ENCODE assay signal across 11 mouse cellular contexts in the genomic region with DNA sequence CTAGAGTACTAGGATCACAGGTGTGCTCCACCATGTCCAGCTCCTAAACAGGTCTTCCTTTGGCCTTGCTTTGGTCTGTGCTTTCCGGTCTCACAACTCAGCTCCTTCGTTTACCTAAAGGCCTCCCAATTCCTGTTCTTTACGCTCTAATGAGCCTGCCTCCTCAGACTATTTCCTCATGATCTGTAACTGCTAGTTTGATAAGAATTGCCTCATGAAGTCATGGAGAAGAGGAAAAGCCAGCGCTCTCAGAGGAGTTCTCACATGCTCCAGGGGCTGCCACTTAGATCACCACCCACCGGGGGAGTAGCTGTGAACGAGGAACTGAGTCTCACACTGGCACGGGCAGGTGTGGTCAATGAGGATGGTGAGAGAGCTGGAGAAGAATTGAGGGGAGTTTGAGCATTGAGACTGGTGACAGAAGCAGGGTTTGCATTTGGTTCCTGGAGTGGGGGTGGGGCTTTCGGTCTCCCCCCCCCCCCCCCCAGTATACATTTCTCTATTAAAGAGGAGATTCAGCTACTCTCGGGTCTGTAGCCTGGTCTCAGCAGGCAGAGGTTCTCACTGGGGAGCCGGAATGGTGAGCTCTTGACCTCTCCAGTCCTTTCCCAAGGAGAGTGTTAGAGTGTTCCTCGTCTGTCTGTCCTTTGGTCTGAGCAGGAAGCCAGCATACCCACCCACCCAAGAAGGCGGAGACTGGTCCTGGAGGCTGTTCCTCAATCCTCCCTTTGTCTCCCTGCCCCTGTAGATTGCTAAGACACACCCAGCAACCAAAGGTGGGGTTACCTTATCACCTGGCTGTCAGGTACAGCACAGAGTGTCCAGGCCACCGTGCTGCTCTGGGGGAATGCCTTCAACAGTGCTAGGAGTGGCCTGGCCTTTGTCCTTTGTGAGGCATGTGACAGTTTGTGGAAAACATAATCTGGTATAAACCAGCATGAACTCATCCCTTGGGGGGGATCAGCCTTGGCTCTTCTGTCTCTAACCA. TPM values are rescaled to one million over a fixed set of nuclear protein-coding genes. Genes with fewer than 3 reads are reported as not detected.
DNase-seq lines count a peak whose midpoint lies in the region; TF ChIP-seq lines count a peak whose summit lies in the region.
"Had no signal": no experiment of that assay in that cellular context is flagged by ENCODE, and none has a peak within 500 bp of the region (broad histone marks: within the 10 kb centered on the region; RNA-seq: fewer than 3 reads in every experiment).

No protein-coding gene starts in this region.

- 31% methylated on average over 13 of the region's 13 CpGs for WGBS in heart, embryonic 10.5 days
- WGBS in spleen, adult 2 months, result 43% methylated on average over 13 of the region's 13 CpGs
- 47% methylated on average over 13 of the region's 13 CpGs for WGBS in limb, embryonic 10.5 days
- 50% methylated on average over 13 of the region's 13 CpGs for WGBS in embryonic facial prominence, embryonic 10.5 days

- no peak for DNase-seq in heart, embryonic 10.5 days (ENCODE audit: low spot score)
- DNase-seq in heart, postnatal 10 days, result no peak
- DNase-seq in spleen, adult 2 months (ENCODE audit: low read depth in 1 of 2, low spot score in 2 of 2), result peak in 1 of 2 experiments; percentile 13
- no peak for DNase-seq in spleen, postnatal 14 days (ENCODE audit: low spot score in 2 of 2)
- no peak for DNase-seq in limb, embryonic 10.5 days (ENCODE audit: low spot score)
- peak; percentile 90 for DNase-seq in yolk sac, embryonic 10.5 days (ENCODE audit: low spot score)
- no peak for DNase-seq in embryonic facial prominence, embryonic 10.5 days (ENCODE audit: low spot score)
- DNase-seq in adipocyte (ENCODE audit: low spot score), result no peak
- DNase-seq: lung, adult 18-20 months had no signal

- peak overlapping the region; percentile 44 for H3K27ac ChIP-seq in heart, embryonic 10.5 days
- peak overlapping the region; percentile 24; the same call in 1 of the 2 replicates for H3K27ac ChIP-seq in spleen, adult 2 months (ENCODE audit: insufficient read depth, low read length)
- 0 out of 2 replicates have a peak overlapping the region, but pooled peaks have one; percentile 15 for H3K27ac ChIP-seq in limb, embryonic 10.5 days
- no peak overlapping the region for H3K27ac ChIP-seq in embryonic facial prominence, embryonic 10.5 days (replicated peaks)
- H3K27ac ChIP-seq: embryonic facial prominence, embryonic 13.5 days had no signal

- H3K9me3 ChIP-seq in heart, embryonic 10.5 days, result no peaks in the 10 kb centered on the region
- no peaks in the 10 kb centered on the region for H3K9me3 ChIP-seq in limb, embryonic 10.5 days (replicated peaks)
- H3K9me3 ChIP-seq in embryonic facial prominence, embryonic 10.5 days, result no peaks in the 10 kb centered on the region
- H3K9me3 ChIP-seq: embryonic facial prominence, embryonic 13.5 days had no signal

- no peaks in the 10 kb centered on the region for H3K36me3 ChIP-seq in heart, embryonic 10.5 days
- no peaks in the 10 kb centered on the region for H3K36me3 ChIP-seq in spleen, adult 2 months (ENCODE audit: control insufficient read depth, insufficient read depth, low read length)
- H3K36me3 ChIP-seq in limb, embryonic 10.5 days, result no peaks in the 10 kb centered on the region
- no peaks in the 10 kb centered on the region for H3K36me3 ChIP-seq in embryonic facial prominence, embryonic 10.5 days (replicated peaks)
- H3K36me3 ChIP-seq: embryonic facial prominence, embryonic 13.5 days had no signal

- no peak for TF ChIP-seq CTCF in spleen, adult 2 months (IDR thresholded peaks at IDR 0.05; ENCODE audit: extremely low read depth, insufficient read depth, insufficient read length, insufficient replicate concordance)

- H3K27me3 ChIP-seq in heart, embryonic 10.5 days (ENCODE audit: insufficient read depth, poor library complexity, severe bottlenecking), result no peaks in the 10 kb centered on the region
- no peaks in the 10 kb centered on the region for H3K27me3 ChIP-seq in spleen, adult 2 months (ENCODE audit: control insufficient read depth, insufficient read depth, low read length)
- H3K27me3 ChIP-seq in limb, embryonic 10.5 days (ENCODE audit: low read depth, poor library complexity, severe bottlenecking), result no peaks in the 10 kb centered on the region
- H3K27me3 ChIP-seq in embryonic facial prominence, embryonic 10.5 days (replicated peaks; ENCODE audit: low read depth, poor library complexity, severe bottlenecking), result peaks cover 13% of the 10 kb centered on the region; the same call in 1 of the 2 replicates
- H3K27me3 ChIP-seq: embryonic facial prominence, embryonic 13.5 days had no signal

- TF ChIP-seq POLR2A in spleen, adult 2 months (IDR thresholded peaks at IDR 0.05; ENCODE audit: low read depth, low read length), result no peak

- peaks cover 33% of the 10 kb centered on the region for H3K4me1 ChIP-seq in heart, embryonic 10.5 days
- H3K4me1 ChIP-seq in spleen, adult 2 months (ENCODE audit: control insufficient read depth, insufficient read depth, insufficient read length), result peaks cover 22% of the 10 kb centered on the region; the same call in 1 of the 2 replicates
- peaks cover 19% of the 10 kb centered on the region for H3K4me1 ChIP-seq in limb, embryonic 10.5 days
- H3K4me1 ChIP-seq in embryonic facial prominence, embryonic 10.5 days, result peaks cover 40% of the 10 kb centered on the region

- intact Hi-C loops in heart, postnatal 10 days (cut with DNase I), result no loop called here

- no peak overlapping the region for H3K4me3 ChIP-seq in heart, embryonic 10.5 days
- H3K4me3 ChIP-seq in spleen, adult 2 months (ENCODE audit: extremely low read depth, insufficient read depth, insufficient read length), result no peak overlapping the region
- H3K4me3 ChIP-seq in limb, embryonic 10.5 days, result no peak overlapping the region
- no peak overlapping the region for H3K4me3 ChIP-seq in embryonic facial prominence, embryonic 10.5 days
- H3K4me3 ChIP-seq: embryonic facial prominence, embryonic 13.5 days had no signal

RNA-seq across cellular contexts. Expression of a gene that starts 4.7 kb away (rescaled TPM):
- polyA plus RNA-seq in heart, embryonic 10.5 days (2016; fragmentation: Nextera tagmentation; extraction: Ambion mirVana), result 36.1 and 40.5 TPM in 2 replicates
- total RNA-seq in heart, postnatal 10 days (2021), result 10 to 100 TPM; 47.2 to 49.4 TPM
- 152 and 245 TPM in 2 replicates for polyA plus RNA-seq in spleen, adult 2 months (2012; rRNA removed)
- 44.1 and 51.8 TPM in 2 replicates for polyA plus RNA-seq in limb, embryonic 10.5 days (2016; fragmentation: Nextera tagmentation; extraction: Ambion mirVana)
- polyA plus RNA-seq in embryonic facial prominence, embryonic 10.5 days (2016; fragmentation: Nextera tagmentation; extraction: Ambion mirVana), result 43.7 and 46.4 TPM in 2 replicates

RNA-seq across cellular contexts. Expression of a gene that starts 16.3 kb away (rescaled TPM):
- polyA plus RNA-seq in heart, embryonic 10.5 days (2016; fragmentation: Nextera tagmentation; extraction: Ambion mirVana), result 7.3 and 8.5 TPM in 2 replicates
- 10 to 100 TPM; 10.0 TPM for total RNA-seq in heart, postnatal 10 days (2021)
- 10.7 and 16.2 TPM in 2 replicates for polyA plus RNA-seq in spleen, adult 2 months (2012; rRNA removed)
- 11.1 and 18.3 TPM in 2 replicates for polyA plus RNA-seq in limb, embryonic 10.5 days (2016; fragmentation: Nextera tagmentation; extraction: Ambion mirVana)
- 12.7 and 15.7 TPM in 2 replicates for polyA plus RNA-seq in embryonic facial prominence, embryonic 10.5 days (2016; fragmentation: Nextera tagmentation; extraction: Ambion mirVana)

RNA-seq across cellular contexts. Expression of a gene that starts 36.9 kb away (rescaled TPM):
- 0.30 TPM in 1 of 2 replicates, not detected in the other for polyA plus RNA-seq in heart, embryonic 10.5 days (2016; fragmentation: Nextera tagmentation; extraction: Ambion mirVana)
- total RNA-seq in heart, postnatal 10 days (2021), result not detected
- 0.07 and 0.14 TPM in 2 replicates for polyA plus RNA-seq in spleen, adult 2 months (2012; rRNA removed)
- 0.36 and 0.44 TPM in 2 replicates for polyA plus RNA-seq in limb, embryonic 10.5 days (2016; fragmentation: Nextera tagmentation; extraction: Ambion mirVana)
- 0.23 and 0.44 TPM in 2 replicates for polyA plus RNA-seq in embryonic facial prominence, embryonic 10.5 days (2016; fragmentation: Nextera tagmentation; extraction: Ambion mirVana)
- total RNA-seq: heart, postnatal 25 days had no signal
